9 mouse cellular contexts compared by ENCODE assay signal in genomic region chr10:24777916-24778642, GRCm38 (mm10).
A peak's percentile ranks its signal among the peaks of the same experiment; 100 is the strongest.
DNase-seq lines count a peak whose midpoint lies in the region; ATAC-seq lines count a peak whose summit lies in the region.
"Had no signal": no experiment of that assay in that cellular context is flagged by ENCODE, and none has a peak within 500 bp of the region (broad histone marks: within the 10 kb centered on the region; RNA-seq: fewer than 3 reads in every experiment).

No protein-coding gene starts in this region.

- peak overlapping the region; percentile 18 for H3K4me3 ChIP-seq in embryonic facial prominence, embryonic 15.5 days (replicated peaks)
- no peak overlapping the region for H3K4me3 ChIP-seq in forebrain, embryonic 13.5 days

- DNase-seq in adrenal gland, postnatal 14 days: peak; percentile 11
- no peak for DNase-seq in adrenal gland, postnatal 25 days
- DNase-seq in heart, postnatal 4 days: peak; percentile 71
- DNase-seq in lung, postnatal 36 days: peak; percentile 19
- no peak for DNase-seq in thymus, adult 18-20 months
- DNase-seq in left cerebral cortex, adult 8-10 months (ENCODE audit: low spot score in 2 of 2): no peak
- DNase-seq: adrenal gland, adult 2 months had no signal

- H3K4me1 ChIP-seq in embryonic facial prominence, embryonic 15.5 days: peaks cover 15% of the 10 kb centered on the region
- H3K4me1 ChIP-seq in forebrain, embryonic 13.5 days: no peaks in the 10 kb centered on the region

- H3K9me3 ChIP-seq in embryonic facial prominence, embryonic 15.5 days (replicated peaks): no peaks in the 10 kb centered on the region
- H3K9me3 ChIP-seq in forebrain, embryonic 13.5 days (replicated peaks): no peaks in the 10 kb centered on the region

- H3K4me2 ChIP-seq in embryonic facial prominence, embryonic 15.5 days (replicated peaks): peak overlapping the region; percentile 41
- H3K4me2 ChIP-seq in forebrain, embryonic 13.5 days: no peak overlapping the region

- no peak overlapping the region for H3K9ac ChIP-seq in embryonic facial prominence, embryonic 15.5 days
- H3K9ac ChIP-seq in forebrain, embryonic 13.5 days: no peak overlapping the region

- 38% methylated on average over 14 of the region's 14 CpGs for WGBS in embryonic facial prominence, embryonic 15.5 days
- 84% methylated on average over 14 of the region's 14 CpGs for WGBS in forebrain, embryonic 13.5 days

- H3K27me3 ChIP-seq in embryonic facial prominence, embryonic 15.5 days: no peaks in the 10 kb centered on the region
- H3K27me3 ChIP-seq in forebrain, embryonic 13.5 days: no peaks in the 10 kb centered on the region

- H3K36me3 ChIP-seq in embryonic facial prominence, embryonic 15.5 days: no peaks in the 10 kb centered on the region
- H3K36me3 ChIP-seq in forebrain, embryonic 13.5 days (ENCODE audit: poor library complexity, severe bottlenecking): no peaks in the 10 kb centered on the region

- peak overlapping the region; percentile 71 for H3K27ac ChIP-seq in embryonic facial prominence, embryonic 15.5 days (replicated peaks)
- no peak overlapping the region for H3K27ac ChIP-seq in forebrain, embryonic 13.5 days

- 0 out of 2 replicates have a peak, but pooled peaks have one; percentile 7 for ATAC-seq in embryonic facial prominence, embryonic 15.5 days (ENCODE audit: insufficient number of reproducible peaks, low FRiP score, low TSS enrichment, low read depth)
- no peak for ATAC-seq in forebrain, embryonic 13.5 days

Comparison
In these comparisons a context has a peak if more than half of its experiments do, and no peak if none do; other contexts are left out.
1. DNase-seq: peak in adrenal gland, postnatal 14 days (single experiment), heart, postnatal 4 days (single experiment) and lung, postnatal 36 days (single experiment); none in adrenal gland, postnatal 25 days (single experiment), thymus, adult 18-20 months (0 of 2) and left cerebral cortex, adult 8-10 months (0 of 2).